ENCODE assay signal across 25 mouse cellular contexts in the genomic region with DNA sequence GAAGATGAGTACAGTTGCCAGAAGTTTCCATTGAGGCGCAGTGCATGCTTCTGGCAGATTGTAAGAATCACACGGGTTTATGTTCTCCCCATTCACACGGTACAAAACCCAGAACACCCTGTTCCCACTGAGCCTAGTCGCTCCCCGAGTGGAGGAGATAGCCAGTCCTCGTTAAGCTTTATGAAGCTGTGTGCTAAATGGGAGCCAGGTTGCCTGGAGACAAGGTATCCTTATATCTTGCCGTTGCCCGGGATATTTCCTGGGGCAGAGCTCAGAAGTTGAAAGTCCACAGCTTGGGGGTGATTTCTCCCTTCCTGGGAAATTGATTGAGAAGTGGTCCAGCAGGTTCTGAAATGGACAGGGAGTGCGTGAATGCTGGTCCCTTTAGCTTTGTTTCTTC. TPM values are rescaled to one million over a fixed set of nuclear protein-coding genes. Genes with fewer than 3 reads are reported as not detected.
DNase-seq lines count a peak whose midpoint lies in the region; ATAC-seq lines count a peak whose summit lies in the region.
"Had no signal": no experiment of that assay in that cellular context is flagged by ENCODE, and none has a peak within 500 bp of the region (broad histone marks: within the 10 kb centered on the region; RNA-seq: fewer than 3 reads in every experiment).

No protein-coding gene starts in this region.

- peak; percentile 91 for ATAC-seq in intestine, embryonic 15.5 days
- ATAC-seq in stomach, embryonic 14.5 days (ENCODE audit: insufficient number of reproducible peaks, insufficient read depth, low FRiP score, low read depth), result peak; percentile 42; the same call in 1 of the 2 replicates
- ATAC-seq in activated CD4-positive, CD25-positive, alpha-beta regulatory T cell, adult 4 months, result no peak
- ATAC-seq: CD4-positive, CD25-positive, alpha-beta regulatory T cell, adult 4 months; forebrain, embryonic 14.5 days; forebrain, postnatal 0 days; hindbrain, postnatal 0 days had no signal

- 67% methylated on average over 9 of the region's 9 CpGs for WGBS in intestine, embryonic 15.5 days
- WGBS in stomach, embryonic 14.5 days, result 74% methylated on average over 9 of the region's 9 CpGs

- H3K4me2 ChIP-seq in intestine, embryonic 15.5 days (replicated peaks), result no peak overlapping the region
- no peak overlapping the region for H3K4me2 ChIP-seq in stomach, embryonic 14.5 days (replicated peaks; ENCODE audit: low read depth, low read length)
- H3K4me2 ChIP-seq: embryonic facial prominence, embryonic 12.5 days; embryonic facial prominence, embryonic 15.5 days; heart, embryonic 13.5 days; hindbrain, embryonic 14.5 days had no signal

- no peak overlapping the region for H3K27ac ChIP-seq in intestine, embryonic 15.5 days
- H3K27ac ChIP-seq in stomach, embryonic 14.5 days (ENCODE audit: low read length), result no peak overlapping the region
- H3K27ac ChIP-seq: embryonic facial prominence, embryonic 12.5 days; embryonic facial prominence, embryonic 15.5 days; heart, adult 2 months; heart, embryonic 10.5 days; heart, embryonic 13.5 days; hindbrain, embryonic 14.5 days; hindbrain, postnatal 0 days had no signal

- H3K4me1 ChIP-seq in intestine, embryonic 15.5 days (replicated peaks), result no peaks in the 10 kb centered on the region
- H3K4me1 ChIP-seq in stomach, embryonic 14.5 days (ENCODE audit: control insufficient read depth, insufficient read depth, low read length), result no peaks in the 10 kb centered on the region
- H3K4me1 ChIP-seq: embryonic facial prominence, embryonic 12.5 days; embryonic facial prominence, embryonic 15.5 days had no signal

- DNase-seq in brain, adult 2 months (ENCODE audit: low read depth, low spot score), result peak; percentile 51
- DNase-seq in left cerebral cortex, adult 11 months (ENCODE audit: low spot score), result no peak
- DNase-seq in natural killer cell, adult 2 months (ENCODE audit: low spot score in 2 of 2), result no peak
- DNase-seq: adrenal gland, adult 8-10 months; adrenal gland, postnatal 25 days; cerebellum, adult 18-20 months; cerebellum, adult 9-10 months; cerebellum, postnatal 14 days; forebrain, postnatal 0 days; gastrocnemius, postnatal 10 days; gastrocnemius, postnatal 36 days; heart, adult 2 months; heart, postnatal 14 days; heart, postnatal 4 days had no signal

- no peaks in the 10 kb centered on the region for H3K27me3 ChIP-seq in intestine, embryonic 15.5 days (replicated peaks)
- H3K27me3 ChIP-seq in stomach, embryonic 14.5 days (ENCODE audit: control insufficient read depth, insufficient read depth, low read length), result no peaks in the 10 kb centered on the region
- H3K27me3 ChIP-seq: embryonic facial prominence, embryonic 12.5 days; embryonic facial prominence, embryonic 15.5 days; heart, embryonic 13.5 days had no signal

- no peak overlapping the region for H3K9ac ChIP-seq in intestine, embryonic 15.5 days
- H3K9ac ChIP-seq in stomach, embryonic 14.5 days (replicated peaks; ENCODE audit: low read depth, low read length), result no peak overlapping the region
- H3K9ac ChIP-seq: embryonic facial prominence, embryonic 12.5 days; embryonic facial prominence, embryonic 15.5 days; forebrain, postnatal 0 days; heart, embryonic 13.5 days; hindbrain, embryonic 14.5 days had no signal

- H3K9me3 ChIP-seq in intestine, embryonic 15.5 days, result no peaks in the 10 kb centered on the region
- no peaks in the 10 kb centered on the region for H3K9me3 ChIP-seq in stomach, embryonic 14.5 days (ENCODE audit: control insufficient read depth, low read depth, low read length)
- H3K9me3 ChIP-seq: embryonic facial prominence, embryonic 12.5 days; embryonic facial prominence, embryonic 15.5 days; heart, embryonic 10.5 days; heart, embryonic 13.5 days had no signal

- H3K36me3 ChIP-seq in intestine, embryonic 15.5 days, result no peaks in the 10 kb centered on the region
- no peaks in the 10 kb centered on the region for H3K36me3 ChIP-seq in stomach, embryonic 14.5 days (ENCODE audit: control insufficient read depth, insufficient read depth, low read length)
- H3K36me3 ChIP-seq: embryonic facial prominence, embryonic 12.5 days; embryonic facial prominence, embryonic 15.5 days; heart, embryonic 10.5 days; heart, embryonic 13.5 days had no signal

- no peak overlapping the region for H3K4me3 ChIP-seq in intestine, embryonic 15.5 days (replicated peaks)
- no peak overlapping the region for H3K4me3 ChIP-seq in stomach, embryonic 14.5 days (ENCODE audit: low read depth, low read length)
- H3K4me3 ChIP-seq: embryonic facial prominence, embryonic 12.5 days; embryonic facial prominence, embryonic 15.5 days; heart, adult 2 months; heart, embryonic 10.5 days; heart, embryonic 13.5 days had no signal

RNA-seq across cellular contexts. Expression of a gene that starts 42.2 kb away (rescaled TPM):
- 1.4 and 1.5 TPM in 2 replicates for polyA plus RNA-seq in intestine, embryonic 15.5 days (2015; fragmentation: Nextera tagmentation; extraction: Ambion mirVana)
- polyA plus RNA-seq in stomach, embryonic 14.5 days (2014; fragmentation: Nextera tagmentation; extraction: Ambion mirVana), result 0.45 and 0.75 TPM in 2 replicates
- under 1 TPM in 1 of 2 experiments, not detected in 1; 0.09 TPM for polyA plus RNA-seq in activated CD4-positive, CD25-positive, alpha-beta regulatory T cell, adult 4 months (2017; shearing (Covaris generic))
- polyA plus RNA-seq: CD4-positive, CD25-positive, alpha-beta regulatory T cell, adult 4 months had no signal
